Mouse (Mus musculus) thymus, postnatal 4 days (tissue): Measurements from ENCODE around the gene Rlim.

Source experiments
- DNase-seq: peaks from one replicate; pipeline ENCODE4 v3.0.0; 2021

The Rlim gene

GRCm38 (mm10) chrX:103981169-103981689 is at the start of gene Rlim:
Gene Rlim (minus strand): TSS chrX:103981284.
- DNase-seq: peak; percentile 86

- no peak for DNase-seq
These were observed 36.1 kb upstream of the Rlim start for GRCm38 (mm10) chrX:104017196-104017595.

- no peak for DNase-seq
These were observed 34.0 kb upstream of the Rlim start for GRCm38 (mm10) chrX:104015048-104015447.

GRCm38 (mm10) chrX:104013318-104013811 is 32.3 kb upstream of the Rlim start:
- DNase-seq: no peak

GRCm38 (mm10) chrX:103994741-103995140 is 13.7 kb upstream of the Rlim start:
- DNase-seq: no peak

GRCm38 (mm10) chrX:103993864-103994263 is 12.8 kb upstream of the Rlim start:
- no peak for DNase-seq

- DNase-seq: no peak
These were observed 10.6 kb upstream of the Rlim start for GRCm38 (mm10) chrX:103991702-103992101.

GRCm38 (mm10) chrX:103990392-103990791 is 9.3 kb upstream of the Rlim start:
- peak; percentile 59 for DNase-seq

GRCm38 (mm10) chrX:103987215-103987964 is 6.3 kb upstream of the Rlim start:
- DNase-seq: no peak

- no peak for DNase-seq
These were observed 5.1 kb upstream of the Rlim start for GRCm38 (mm10) chrX:103986159-103986558.

- DNase-seq: no peak
These were observed 3.9 kb upstream of the Rlim start for GRCm38 (mm10) chrX:103984992-103985391.

GRCm38 (mm10) chrX:103981806-103982205 is 722 bp upstream of the Rlim start:
- DNase-seq: no peak

- no peak for DNase-seq
These were observed 405 bp downstream of the Rlim start for GRCm38 (mm10) chrX:103980590-103981168.

GRCm38 (mm10) chrX:103980036-103980435 is 1.0 kb downstream of the Rlim start:
- peak; percentile 26 for DNase-seq

- no peak for DNase-seq
These were observed 41.4 kb downstream of the Rlim start for GRCm38 (mm10) chrX:103939701-103940100.

GRCm38 (mm10) chrX:103937333-103937732 is 43.8 kb downstream of the Rlim start:
- no peak for DNase-seq

- DNase-seq: no peak
These were observed 58.6 kb downstream of the Rlim start for GRCm38 (mm10) chrX:103922436-103922835.

- DNase-seq: no peak
These were observed 62.1 kb downstream of the Rlim start for GRCm38 (mm10) chrX:103918954-103919353.

GRCm38 (mm10) chrX:103914790-103915189 is 66.3 kb downstream of the Rlim start:
- peak; percentile 72 for DNase-seq
